Mouse (Mus musculus) frontal cortex, adult 2 months (tissue): ENCODE measurements around the gene Krtap4-7. TPM values are rescaled to one million over a fixed set of nuclear protein-coding genes. Genes with fewer than 3 reads are reported as not detected.
"Not testable (repeated sequence)": the region's sequence is repeated elsewhere in the genome, so short reads cannot be mapped to it uniquely, and the experiment has no call there.

Experiments used
- DNase-seq, 2 experiments: peaks; one replicate each; pipeline ENCODE4 v3.0.0; 2022; ENCODE audit warnings: low spot score in 1 of 2; ENCODE audit errors: extremely low spot score in 1 of 2
- polyA plus RNA-seq: library from polyadenylated mRNA; depleted of rRNA; stranded (reverse); fragments of >200 nt; gene quantifications from 2 replicates; pipeline ENCODE4 v1.2.3, GENCODE M21; 2012; rRNA removed

Gene Krtap4-7
- polyA plus RNA-seq = not detected in 2 replicates

DNA sequence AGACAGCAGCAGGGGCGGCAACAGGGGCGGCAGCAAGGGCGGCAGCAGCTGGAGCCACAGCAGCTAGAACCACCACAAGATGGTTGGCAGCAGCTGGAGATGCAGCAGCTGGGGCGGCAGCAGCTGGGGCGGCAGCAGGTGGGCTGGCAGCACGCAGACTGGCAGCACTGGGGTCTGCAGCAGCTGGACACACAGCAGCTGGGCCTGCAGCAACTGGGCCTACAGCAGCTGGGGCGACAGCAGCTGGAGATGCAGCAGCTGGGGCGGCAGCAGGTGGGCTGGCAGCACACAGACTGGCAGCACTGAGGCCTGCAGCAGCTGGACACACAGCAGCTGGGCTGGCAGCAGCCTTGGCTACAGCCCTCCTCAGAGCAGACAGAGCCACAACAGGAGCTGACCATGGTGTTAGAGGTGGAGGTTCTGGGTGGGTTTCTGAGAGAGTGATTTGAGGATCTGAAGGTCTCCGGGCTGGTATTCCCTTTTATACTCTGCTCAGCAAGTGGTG lies at the start of gene Krtap4-7:
Gene Krtap4-7 (minus strand): TSS at position 455 of the 505 bp plus-strand sequence.
- DNase-seq = not testable (repeated sequence)

DNA sequence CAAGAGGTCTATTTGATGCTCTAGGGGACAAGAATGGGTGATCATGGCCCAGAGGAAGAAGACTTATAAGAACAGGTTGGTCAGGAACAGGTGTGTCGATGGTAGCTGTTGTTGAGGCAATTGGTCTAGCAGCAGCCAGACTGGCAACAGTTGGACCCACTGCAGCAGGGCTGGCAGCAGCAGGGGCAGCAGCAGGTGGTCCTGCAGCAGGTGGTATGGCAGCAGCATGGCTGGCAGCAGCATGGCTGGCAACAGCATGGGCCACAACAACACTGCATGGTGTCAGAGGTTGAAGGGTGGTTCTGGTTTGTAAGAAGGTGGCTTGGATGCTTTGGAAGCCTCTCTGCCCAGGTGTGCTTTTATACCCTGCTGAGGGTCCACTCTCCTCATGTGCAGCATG lies 46.6 kb upstream of the Krtap4-7 start, which contains the start of gene Gm14190:
Gene Gm14190 (minus strand): TSS at position 278 of the 400 bp plus-strand sequence.
- DNase-seq = no peak

DNA sequence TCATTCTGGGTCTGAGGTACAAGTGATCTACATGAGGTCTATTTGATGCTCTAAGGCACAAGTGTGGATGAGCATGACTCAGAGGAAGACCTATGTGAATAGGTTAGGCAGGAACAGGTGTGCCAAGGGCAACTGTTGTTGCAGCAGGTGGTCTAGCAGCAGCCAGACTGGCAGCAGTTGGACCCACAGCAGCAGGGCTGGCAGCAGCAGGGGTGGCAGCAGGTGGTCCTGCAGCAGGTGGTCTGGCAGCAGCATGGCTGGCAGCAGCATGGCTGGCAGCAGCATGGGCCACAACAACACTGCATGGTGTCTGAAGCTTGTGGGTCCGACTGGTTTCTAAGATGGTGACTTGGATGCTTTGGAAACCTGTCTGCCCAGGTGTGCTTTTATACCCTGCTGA lies 41.3 kb upstream of the Krtap4-7 start:
- not testable (repeated sequence) for DNase-seq

DNA sequence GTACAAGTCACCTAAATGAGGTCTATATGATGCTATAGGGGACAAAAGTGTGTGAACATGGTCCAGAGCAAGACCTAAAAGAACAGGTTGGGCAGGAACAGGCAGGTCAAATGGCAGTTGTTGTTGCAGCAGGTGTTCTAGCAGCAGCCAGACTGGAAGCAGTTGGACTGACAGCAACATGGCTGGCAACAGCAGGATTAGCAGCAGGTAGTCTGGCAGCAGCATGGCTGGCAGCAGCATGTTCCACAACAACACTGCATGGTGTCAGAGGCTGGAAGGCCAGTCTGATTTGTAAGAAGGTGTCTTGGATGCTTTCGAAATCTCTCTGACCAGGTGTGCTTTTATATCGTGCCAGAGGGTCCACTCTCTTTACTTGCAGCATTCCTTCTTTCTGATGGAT lies 39.6 kb upstream of the Krtap4-7 start:
- no peak for DNase-seq

DNA sequence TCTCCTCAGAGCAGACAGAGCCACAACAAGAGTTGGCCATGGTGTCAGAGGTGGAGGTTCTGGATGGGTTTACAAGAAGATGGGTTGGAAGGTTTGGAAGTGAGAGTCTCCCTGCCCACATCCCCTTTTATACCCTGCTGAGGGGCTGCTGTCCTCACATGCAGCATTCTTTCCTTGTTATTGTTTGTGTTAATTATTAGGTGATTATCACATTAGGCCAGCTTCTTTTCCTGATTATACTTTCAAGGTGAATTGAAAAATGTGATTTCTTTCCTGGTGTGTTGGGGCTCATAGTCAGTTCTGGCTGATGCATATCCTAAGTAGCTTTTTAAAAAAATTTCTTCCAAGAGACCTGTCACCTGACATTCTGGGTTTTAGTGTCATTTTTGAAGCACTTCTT lies 22.0 kb upstream of the Krtap4-7 start, which contains the start of gene Krtap4-6:
Gene Krtap4-6 (minus strand): TSS at position 101 of the 400 bp plus-strand sequence.
- DNase-seq = no peak

DNA sequence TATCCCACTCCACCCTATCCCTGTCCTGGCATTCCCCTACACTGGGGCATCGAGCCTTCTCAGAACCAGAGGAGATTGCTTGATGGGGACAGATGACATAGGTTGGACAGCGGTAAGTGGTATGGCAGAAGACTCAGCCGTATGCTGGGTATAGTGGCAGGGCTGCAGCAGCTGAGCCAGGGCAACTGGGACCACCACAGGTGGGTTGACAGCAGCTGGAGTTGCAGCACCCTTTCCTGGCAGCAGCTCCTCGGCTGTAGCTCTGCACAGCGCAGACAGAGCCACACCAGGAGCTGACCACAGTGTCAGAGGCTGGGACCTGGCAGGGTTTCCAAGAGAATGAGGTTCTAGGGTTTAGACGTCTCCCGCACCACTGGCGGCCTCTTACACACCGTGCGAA lies 18.9 kb upstream of the Krtap4-7 start:
- no peak for DNase-seq

DNA sequence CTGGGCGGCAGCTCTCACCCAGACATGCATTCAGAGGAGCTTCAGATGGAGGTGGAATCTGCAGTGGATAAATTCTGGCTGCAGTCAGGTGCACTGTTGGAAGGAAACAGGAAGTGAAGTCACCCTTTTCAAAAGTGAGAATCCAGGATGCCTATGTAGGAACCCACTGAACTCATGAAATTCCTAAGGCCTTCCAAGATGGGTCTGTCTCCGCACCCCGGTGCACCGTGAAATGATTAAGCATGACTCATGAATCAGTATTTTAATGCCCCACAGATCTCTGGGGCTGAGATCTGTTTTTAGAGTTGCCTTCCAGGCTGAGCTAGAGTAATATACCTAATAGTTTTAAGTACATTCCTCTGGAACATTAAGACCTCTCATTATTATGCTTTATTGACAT lies 15.4 kb upstream of the Krtap4-7 start:
- no peak for DNase-seq

DNA sequence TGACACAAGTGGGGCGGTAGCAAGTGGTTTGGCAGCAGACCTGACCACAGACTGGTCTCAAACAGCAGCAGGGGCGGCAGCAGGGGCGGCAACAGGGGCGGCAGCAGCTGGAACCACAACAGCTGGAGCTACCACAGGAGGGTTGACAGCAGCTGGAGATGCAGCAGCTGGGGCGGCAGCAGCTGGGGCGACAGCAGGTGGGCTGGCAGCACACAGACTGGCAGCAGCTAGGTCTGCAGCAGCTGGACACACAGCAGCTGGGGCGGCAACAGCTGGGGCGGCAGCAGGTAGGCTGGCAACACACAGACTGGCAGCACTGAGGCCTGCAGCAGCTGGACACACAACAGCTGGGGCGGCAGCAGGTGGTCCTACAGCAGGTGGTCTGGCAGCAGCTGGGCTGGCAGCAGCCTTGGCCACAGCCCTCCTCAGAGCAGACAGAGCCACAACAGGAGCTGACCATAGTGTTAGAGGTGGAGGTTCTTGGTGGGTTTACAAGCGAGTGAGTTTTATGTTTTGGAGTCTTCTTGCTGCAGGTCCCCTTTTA lies 14.7 kb upstream of the Krtap4-7 start, which contains the start of gene Gm11563:
Gene Gm11563 (minus strand): TSS at position 494 of the 544 bp plus-strand sequence.
- not testable (repeated sequence) for DNase-seq

DNA sequence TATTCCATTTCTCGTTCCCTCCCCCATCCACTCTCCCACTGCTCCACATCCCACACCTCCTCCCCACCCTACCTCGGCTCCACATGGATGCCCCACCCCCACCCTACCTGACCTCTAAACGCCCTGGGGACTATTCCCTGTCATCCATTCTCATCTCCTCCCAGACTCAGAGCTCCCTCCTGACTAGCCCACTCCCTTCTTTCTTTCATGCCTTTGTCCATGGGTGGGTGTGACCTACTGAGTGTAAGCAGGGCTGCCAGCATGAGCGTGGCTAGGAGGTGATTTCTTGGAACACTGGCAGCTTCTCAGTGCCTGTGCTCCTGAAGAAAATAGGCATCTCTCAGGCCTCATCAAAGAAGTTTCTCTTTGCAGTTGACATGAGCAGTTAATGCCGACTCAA lies 13.2 kb upstream of the Krtap4-7 start:
- DNase-seq = no peak

DNA sequence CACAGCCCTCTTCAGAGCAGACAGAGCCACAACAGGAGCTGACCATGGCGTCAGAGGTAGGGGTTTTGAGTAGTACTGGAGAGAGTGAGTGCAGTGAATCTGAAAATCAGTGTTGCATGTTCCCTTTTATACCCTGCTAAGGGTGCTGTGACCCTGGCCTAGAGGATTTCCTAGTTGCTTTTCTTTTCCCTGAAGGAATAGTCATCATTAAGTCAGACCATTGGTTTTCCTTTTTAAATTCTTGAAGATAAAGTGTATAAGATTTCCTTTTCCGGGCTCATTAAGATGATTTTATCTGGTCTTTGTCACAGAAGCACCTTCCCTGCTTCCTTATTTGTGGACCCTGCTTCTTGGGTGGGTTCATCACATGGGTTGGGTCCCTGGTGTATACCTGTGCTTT lies 6.2 kb upstream of the Krtap4-7 start, which contains the start of gene Gm11555:
Gene Gm11555 (minus strand): TSS at position 101 of the 400 bp plus-strand sequence.
- no peak for DNase-seq

DNA sequence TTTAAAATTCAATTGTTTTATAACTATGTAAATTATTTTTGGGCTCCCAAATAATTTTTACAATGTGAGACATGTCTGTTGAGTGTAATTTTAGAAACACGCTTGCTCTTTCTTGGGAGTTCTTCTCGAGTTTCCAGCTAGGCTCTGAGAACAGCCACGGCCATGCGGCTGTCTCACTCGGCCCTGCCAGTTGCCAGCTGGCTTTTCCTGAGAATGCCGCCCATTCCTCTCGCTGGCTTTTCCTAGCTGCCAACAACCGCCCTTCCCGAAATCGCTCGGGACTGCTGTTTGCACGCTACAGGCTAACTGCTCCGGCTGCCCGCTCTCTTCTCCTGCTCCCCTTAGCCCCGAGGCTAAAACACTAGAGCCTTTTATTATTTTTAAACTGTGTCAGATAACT lies 2.6 kb upstream of the Krtap4-7 start:
- DNase-seq = peak in 1 of 2 experiments; percentile 42

DNA sequence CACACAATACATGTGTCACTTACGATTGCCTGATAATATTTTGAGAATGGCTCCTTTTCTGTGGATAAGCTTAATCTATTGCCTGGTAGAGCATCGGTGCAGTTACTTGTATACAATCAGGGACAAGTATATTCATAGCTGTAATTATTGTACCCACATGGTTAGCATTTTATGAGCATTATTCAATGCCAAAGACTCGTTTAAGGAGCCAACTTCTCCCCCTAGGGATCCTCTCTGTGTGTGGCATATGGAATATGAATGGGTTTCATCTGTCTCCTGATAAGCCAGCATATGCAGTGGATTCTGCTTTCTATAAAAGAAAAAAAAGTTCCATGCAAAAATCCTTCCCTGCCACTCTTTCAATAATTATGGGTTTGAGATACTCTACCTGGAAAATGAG lies 462 bp upstream of the Krtap4-7 start:
- DNase-seq = no peak

DNA sequence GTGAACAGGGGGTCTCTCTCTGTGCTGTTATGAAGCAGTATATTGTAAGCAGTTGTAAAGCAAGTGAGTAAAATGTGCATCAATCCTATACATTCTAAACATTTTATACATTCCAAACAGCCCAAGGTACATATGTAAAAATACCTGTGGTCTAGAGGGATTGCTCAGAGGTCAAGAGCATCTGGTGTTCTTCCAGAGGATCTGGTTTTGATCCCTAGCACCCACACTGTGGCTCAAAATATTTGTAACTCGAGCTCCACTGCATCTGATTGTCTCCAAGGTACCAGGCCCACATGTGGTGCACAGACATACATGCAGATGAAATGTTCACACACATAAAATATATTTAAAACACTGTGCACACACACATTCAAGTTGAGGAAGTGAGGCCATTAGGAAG lies 3.0 kb downstream of the Krtap4-7 start:
- DNase-seq = no peak

DNA sequence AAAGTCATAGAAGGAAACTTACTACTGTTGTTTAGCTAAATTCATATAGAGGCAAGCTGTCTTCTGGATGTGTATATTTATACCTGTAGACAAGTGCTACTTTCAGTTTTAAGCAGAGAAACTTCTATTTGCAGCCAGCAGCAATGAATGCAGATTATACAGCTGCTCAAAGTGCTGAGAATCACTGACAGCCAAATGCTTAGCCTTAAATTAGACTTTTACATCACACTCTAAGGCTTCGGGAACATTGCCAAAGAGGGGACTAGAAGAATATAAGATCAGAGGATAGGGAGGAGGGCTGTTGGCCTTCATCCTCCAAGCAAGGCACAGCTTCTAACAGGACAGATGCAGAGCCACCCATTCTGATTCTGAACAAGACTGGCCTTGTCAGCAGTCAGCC lies 6.8 kb downstream of the Krtap4-7 start:
- peak; percentile 3 to 42 for DNase-seq

DNA sequence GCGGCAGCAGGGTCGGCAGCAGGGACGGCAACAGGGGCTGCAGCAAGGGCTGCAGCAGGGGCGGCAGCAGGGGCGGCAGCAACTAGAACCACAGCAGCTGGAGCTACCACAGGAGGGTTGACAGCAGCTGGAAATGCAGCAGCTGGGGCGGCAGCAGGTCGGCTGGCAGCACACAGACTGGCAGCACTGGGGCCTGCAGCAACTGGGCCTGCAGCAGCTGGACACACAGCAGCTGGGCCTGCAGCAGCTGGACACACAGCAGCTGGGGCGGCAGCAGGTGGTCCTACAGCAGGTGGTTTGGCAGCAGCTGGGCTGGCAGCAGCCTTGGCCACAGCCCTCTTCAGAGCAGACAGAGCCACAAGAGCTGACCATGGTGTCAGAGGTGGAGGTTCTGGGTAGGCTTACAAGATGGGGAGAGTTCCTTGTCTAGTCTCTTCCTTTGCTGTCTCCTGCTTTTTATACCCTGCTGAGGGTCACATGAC lies 9.2 kb downstream of the Krtap4-7 start, which contains the start of gene Krtap4-2:
Gene Krtap4-2 (minus strand): TSS at position 432 of the 482 bp plus-strand sequence.
- DNase-seq = no peak

DNA sequence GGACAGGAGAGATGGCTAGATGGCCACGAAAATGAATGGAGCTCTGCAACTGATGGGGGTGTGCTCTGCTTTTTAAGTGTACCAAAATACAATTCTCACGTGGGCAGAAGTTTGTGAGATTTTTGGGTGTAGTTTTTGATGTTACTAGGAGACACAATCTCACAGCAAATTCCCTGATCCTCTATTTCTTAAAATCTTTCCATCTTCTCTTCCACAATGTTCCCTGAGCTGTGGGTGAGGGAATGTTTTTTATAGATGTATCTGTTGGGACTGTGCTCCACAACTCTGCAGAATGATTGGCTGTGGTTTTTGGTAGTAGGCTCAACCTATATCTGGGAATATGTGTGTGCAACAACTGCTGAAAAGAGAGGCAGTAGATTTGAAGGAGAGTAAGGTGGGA lies 10.6 kb downstream of the Krtap4-7 start:
- peak; percentile 25 to 61 for DNase-seq

DNA sequence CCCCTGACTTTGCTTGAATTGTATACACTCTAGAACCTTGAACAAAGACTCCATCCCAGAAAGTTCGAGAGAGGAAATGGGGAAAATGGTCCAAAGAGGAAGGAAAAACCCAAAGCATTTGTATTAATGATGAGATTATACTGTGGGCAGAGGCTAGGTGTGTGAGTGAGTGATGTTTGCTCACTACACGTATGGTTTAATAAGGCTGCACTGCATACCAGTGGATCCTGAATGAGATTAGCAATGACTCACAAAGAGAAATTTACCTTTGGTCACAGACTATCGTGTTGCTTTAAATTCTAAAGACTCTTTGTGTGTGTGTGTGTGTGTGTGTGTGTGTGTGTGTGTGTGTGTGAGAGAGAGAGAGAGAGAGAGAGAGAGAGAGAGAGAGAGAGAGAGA lies 13.0 kb downstream of the Krtap4-7 start:
- DNase-seq = no peak

DNA sequence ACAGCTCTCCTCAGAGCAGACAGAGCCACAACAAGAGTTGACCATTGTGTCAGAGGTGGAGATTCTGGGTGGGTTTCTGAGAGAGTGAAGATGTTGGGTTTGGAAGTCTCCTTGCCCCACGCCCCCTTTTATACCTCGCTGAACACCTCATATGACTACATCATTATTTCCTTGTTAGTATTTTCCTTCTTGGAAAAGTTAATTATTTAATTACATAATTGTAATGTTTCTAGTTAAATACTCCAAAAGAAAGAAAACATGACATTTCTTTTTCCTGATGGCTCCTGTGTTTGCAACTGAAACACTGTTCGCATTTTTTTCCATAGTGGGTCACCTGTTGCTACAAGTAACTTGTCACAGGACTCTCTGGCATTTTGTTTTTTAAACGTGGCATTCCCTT lies 15.8 kb downstream of the Krtap4-7 start, which contains the start of gene Krtap4-1:
Gene Krtap4-1 (minus strand): TSS at position 101 of the 400 bp plus-strand sequence.
- DNase-seq = no peak

DNA sequence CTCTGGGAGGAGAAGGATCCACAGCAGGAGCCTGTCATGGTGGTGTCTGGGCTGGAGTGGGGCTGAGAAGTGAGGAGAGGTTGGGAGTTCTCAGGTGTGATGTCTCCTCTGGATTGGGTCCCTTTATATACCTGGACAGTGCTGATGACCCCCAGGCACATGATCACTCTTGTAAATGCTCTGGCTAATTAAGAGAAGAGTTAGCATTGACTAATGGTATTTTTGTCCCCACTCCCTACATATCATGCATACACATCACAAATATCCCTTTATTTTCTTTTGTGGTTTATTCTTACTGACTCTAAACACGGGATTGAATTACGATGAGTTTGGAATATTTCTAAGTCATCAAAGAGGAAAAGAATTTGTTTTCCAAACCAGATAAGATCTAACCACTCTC lies 23.6 kb downstream of the Krtap4-7 start, which contains the start of gene Gm11562:
Gene Gm11562 (minus strand): TSS at position 101 of the 400 bp plus-strand sequence.
- no peak for DNase-seq

DNA sequence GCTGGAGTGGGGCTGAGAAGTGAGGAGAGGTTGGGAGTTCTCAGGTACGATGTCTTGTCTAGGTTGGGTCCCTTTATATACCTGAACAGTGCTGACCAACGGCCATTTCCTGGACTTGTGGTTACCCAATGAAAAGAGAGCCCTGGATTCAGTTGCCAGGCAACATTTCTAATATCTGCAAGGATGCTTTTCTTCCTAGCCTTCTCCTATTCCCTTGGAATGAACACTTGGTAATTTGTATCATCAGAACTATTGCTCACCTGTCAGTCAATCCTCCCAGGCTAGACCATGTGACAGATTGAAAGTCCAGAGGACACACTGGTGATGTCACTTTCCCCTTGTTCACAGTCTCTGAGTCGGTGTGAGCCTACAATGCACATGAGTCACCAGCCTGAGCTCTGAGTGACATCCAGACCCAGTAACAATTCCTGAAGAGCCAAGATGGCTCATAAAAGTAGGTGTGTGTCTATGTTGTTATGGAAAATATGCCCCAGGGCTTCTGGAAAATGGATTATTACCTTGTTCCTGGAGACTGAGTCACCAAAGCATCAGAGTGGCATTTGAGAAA lies 29.0 kb downstream of the Krtap4-7 start, which contains the start of gene Krtap2-4:
Gene Krtap2-4 (minus strand): TSS at position 51 of the 568 bp plus-strand sequence.
- no peak for DNase-seq

DNA sequence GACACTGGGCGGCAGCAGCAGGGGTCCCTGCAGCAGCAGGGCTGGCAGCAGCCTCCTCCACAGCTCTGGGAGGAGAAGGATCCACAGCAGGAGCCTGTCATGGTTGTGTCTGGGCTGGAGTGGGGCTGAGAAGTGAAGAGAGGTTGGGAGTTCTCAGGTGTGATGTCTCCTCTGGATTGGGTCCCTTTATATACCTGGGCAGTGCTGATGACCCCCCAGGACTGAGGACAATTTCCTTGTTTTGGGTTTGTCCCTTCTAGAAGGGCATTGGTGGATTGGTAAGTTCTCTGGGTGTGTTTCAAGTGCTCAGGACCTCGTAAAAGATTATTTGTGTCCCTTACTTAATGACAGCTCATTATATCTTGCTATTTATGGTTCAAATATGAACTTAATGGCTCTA lies 33.8 kb downstream of the Krtap4-7 start, which contains the start of gene Gm11937:
Gene Gm11937 (minus strand): TSS at position 101 of the 400 bp plus-strand sequence.
- DNase-seq = not testable (repeated sequence)
